Mouse (Mus musculus): ENCODE results near the gene Grid1.
A peak's percentile ranks its signal among the peaks of the same experiment; 100 is the strongest.

Gene Grid1

DNA sequence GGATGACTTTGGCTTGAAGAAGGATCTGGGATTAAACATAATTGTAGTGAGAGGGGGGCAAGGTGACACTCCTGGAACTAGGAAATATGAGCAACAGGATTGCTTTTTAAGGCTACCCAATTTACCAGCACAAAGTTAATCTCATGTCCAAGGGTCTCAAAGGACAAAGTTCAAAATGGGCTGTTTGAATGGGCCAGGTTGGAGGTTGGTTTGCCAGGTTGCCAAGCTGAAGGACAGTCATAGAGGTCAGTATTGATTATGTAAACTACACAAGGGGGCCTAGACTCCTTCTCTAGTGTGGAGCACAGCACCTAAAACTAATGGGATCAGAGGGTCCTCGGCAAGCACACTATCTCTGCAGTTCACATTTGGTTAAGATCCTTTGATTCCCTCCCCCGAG, 300.2 kb downstream of the Grid1 start:
- DNase-seq = no peak

- DNase-seq = no peak
These were observed 301.0 kb downstream of the Grid1 start for GRCm38 (mm10) chr14:35120905-35121304.

GRCm38 (mm10) chr14:35122111-35122510, 302.2 kb downstream of the Grid1 start:
- no peak for DNase-seq

GRCm38 (mm10) chr14:35123260-35123875, 303.5 kb downstream of the Grid1 start:
- no peak for DNase-seq

DNA sequence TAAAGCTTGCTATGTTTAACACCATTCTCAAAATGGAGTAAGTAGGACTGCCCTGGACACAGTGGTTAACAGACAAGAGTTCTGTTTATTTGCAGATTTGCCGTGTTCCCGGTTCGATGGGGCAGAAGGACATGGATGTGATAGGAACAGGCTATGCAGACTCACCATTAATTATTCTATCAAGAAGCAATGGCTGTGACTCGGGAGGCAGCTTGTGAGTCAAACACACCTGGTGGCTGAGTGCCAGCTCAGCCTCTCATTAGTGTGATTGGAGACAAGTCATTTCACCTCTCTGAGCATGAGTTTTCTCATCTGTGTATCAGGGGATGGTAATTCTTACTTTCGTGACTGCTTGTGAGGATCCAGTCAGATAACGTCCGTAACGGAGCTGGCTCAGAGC, 307.7 kb downstream of the Grid1 start:
- peak in 1 of 2 experiments; percentile 19 for DNase-seq

- DNase-seq = peak; percentile 62 to 64
These were observed 315.1 kb downstream of the Grid1 start for GRCm38 (mm10) chr14:35135056-35135455.

GRCm38 (mm10) chr14:35138069-35138468, 318.2 kb downstream of the Grid1 start:
- DNase-seq = peak; percentile 16 to 28

- DNase-seq = peak; percentile 73 to 83
These were observed 319.9 kb downstream of the Grid1 start for GRCm38 (mm10) chr14:35139824-35140223.

- peak; percentile 34 to 35 for DNase-seq
These were observed 332.5 kb downstream of the Grid1 start for GRCm38 (mm10) chr14:35152450-35152849.

GRCm38 (mm10) chr14:35153701-35154277, 333.9 kb downstream of the Grid1 start:
- no peak for DNase-seq

DNA sequence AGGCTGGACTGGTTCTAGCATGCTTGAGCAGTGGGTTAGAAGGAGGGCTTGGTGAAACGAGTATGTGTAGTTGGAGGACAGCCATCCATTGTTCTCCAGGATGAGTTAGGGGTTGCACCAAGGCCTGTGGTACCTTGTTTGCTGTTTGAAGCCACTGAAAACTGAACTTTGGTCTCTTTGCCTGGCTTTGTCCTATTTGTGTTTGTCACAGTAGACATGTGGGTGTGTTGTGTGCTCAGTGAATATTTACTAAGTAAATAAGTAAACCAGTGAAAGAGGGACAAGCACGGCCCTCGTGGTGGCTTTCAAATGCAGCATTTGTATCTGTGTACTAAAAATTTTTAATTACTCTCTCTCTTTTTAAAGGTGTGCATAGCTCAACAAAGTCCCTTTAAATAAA, 334.5 kb downstream of the Grid1 start:
- no peak for DNase-seq

DNA sequence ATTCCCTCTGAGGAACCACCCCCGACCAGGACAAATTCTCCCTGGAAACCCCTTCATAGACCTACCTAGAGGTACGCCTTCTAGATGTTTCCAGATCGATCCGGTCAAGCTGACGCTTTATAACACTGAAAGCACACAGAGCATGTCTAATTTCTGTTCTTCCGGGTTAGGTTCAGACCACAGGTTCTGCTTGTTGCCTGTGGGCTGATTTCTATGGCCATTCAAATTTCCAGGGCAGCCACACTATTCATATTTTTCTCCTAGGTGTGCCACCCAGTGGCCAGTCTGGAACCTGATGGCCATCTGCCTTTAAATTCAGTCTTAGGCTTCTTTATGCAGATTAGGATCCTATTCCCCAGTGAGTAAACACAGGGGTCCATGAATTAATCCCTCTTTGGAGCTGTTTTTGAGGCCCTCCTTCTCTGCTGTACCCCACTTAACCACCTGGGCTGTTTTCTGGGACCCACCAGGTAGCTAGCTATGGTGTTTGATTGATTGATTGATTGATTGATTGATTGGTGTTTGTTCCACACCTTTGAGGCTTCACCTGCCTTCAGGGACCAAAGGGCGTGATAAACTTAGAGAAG, 337.3 kb downstream of the Grid1 start:
- peak; percentile 74 to 75 for DNase-seq

- peak; percentile 42 to 51 for DNase-seq
These were observed 339.4 kb downstream of the Grid1 start for GRCm38 (mm10) chr14:35159296-35159695.

GRCm38 (mm10) chr14:35167451-35167850, 347.5 kb downstream of the Grid1 start:
- DNase-seq = peak; percentile 58 to 74

DNA sequence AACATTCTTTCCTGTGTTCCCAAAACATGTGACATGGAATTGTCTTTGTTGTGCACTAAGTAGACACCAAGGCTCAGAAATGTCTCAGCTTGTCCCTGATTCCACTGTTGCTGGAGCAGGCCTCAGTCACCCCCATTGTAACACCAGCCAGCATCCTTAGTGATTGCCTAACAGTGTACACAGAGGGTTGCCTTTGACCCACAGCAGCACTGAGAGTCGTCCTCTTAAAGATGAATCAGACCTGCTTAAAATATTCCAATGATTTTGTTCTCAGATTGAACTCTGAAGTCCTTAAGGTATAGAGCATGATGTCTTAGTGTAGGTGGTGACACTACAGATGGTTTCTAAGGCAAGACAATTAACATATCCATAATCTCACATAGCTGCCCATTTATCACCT, 354.0 kb downstream of the Grid1 start:
- no peak for DNase-seq

DNA sequence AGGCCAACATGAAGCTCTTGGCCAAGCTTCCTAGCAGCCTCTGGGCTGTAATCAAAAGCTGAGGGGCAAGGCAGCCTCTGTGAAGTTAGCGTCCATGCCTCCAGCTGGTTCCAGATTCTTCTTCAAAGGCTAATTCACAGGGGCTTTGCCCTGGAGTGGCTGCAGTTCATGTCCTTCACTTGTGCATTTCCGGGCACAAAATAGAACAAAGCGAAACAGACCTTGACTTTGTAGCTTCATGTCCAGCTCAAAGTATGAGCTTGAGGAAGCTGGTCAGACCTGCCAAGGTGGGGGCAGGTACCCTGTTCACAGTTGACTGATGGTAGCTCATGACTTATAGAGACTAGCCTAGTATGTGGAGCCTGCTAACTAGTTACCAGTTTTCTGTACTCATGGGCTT, 356.1 kb downstream of the Grid1 start:
- DNase-seq = no peak

DNA sequence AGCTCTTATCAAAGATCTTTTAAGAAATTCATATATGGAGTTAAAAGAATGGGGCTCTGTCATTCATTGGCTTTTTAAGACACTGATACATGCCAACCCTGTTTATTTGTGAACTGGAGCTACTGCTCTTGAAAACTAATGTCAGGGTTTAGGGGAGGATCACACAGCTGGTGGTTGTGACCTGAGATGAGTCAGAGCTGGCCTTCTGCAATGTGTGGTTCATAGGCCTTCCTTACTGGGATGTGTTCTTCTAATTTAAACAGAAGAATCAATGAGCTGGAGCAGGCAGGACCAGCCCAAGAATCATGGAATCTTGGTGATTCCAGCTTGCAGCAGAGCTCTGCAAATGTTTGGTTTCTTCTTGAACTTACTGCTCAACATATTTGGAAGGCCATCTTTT, 359.2 kb downstream of the Grid1 start:
- no peak for DNase-seq

GRCm38 (mm10) chr14:35185399-35185798, 365.5 kb downstream of the Grid1 start:
- DNase-seq = no peak

GRCm38 (mm10) chr14:35192256-35192655, 372.3 kb downstream of the Grid1 start:
- no peak for DNase-seq

DNA sequence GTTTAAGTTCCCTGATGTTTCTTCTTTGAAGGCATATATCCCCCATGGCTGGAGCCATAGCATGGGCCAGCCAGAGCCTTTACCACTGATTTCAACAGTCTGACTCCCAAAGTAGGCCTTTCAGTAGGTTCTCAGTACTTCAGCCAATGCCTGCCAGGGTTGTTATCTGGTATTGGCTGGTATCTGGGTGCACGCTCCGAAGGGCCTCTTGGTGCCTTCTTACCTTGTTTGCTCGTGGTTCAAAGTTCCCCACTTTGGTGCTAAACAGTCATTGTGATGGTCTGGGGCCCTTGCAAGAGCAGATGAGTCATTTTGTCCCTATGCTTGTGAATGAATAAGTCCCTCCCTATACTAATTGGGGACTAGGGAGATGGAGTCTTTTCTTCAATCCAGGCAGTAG, 377.5 kb downstream of the Grid1 start:
- DNase-seq = no peak

DNA sequence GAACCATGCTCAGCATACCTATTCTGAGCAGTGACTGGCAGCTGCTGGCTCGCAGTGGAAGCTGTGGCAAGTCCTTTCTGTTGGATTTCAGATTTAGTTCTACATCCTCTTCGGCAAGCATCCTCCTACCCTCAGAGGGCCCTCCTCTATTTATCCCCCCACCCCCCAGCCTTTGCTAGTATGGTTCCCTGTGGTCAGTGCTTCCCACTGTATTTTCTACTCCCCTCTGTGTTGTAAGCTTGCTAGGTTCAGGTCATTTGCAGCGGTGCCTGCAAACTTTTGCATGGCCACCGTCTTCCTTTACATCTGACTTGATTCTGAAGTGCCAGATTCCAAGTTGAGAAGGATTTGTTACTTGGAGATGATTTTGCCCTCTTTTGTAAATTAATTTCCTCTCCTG, 378.5 kb downstream of the Grid1 start:
- no peak for DNase-seq

DNA sequence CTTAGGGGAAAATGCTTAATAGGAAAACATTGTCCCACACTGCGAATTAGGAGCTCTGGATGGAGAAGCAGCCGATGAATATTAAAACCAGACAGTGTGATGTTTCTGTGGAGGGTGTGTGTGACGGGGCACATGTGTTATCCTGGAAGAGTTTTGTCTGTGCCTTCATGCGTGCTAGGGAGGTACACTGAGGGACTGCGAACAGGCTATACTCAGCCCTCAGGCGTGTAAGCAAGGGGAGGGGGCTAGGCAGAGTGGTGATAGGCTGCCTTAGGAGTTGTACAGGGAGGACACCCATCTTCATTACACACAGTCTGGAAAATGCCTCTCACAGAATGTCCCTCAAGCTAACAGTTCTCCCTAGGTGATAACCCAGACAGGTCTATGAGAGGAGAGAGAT, 379.0 kb downstream of the Grid1 start:
- DNase-seq = no peak

DNA sequence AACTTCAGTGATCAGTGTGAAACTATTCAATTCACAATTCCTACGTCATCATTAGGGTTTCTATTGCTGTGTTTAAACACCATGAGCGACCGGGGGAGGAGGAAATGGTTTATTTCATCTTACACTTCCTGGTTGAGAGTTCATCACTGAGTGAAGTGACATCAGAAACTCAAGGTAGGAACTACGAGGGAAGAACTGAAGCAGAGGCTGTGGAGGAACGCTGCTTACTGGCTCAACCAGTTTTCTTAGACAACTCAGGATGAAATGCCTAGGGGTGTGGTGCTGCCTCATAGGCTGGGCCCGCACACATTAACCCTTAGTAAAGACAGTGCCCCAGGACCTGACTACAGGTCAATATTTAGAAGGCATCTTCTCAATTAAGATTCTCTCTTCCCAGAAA, 389.5 kb downstream of the Grid1 start:
- no peak for DNase-seq

DNA sequence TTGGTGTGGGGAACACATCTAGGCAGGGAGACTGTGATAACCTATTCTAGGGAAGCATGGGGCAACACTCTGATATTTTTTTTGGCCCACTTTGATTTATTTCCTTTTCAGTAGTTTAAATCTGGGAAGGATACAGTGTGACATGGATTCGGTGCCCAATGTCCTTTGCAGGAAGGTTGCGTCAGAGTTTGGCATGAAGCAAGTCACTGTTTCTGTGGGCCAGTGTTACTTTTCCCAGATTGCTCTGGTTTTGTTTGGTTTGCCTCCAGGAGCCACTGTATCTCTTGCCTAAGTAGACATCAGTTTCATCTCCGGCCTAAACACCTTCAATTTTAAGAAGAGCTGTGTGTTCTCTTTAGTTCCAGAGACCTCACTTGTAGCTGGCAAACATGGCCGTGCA, 399.1 kb downstream of the Grid1 start:
- DNase-seq = no peak

DNA sequence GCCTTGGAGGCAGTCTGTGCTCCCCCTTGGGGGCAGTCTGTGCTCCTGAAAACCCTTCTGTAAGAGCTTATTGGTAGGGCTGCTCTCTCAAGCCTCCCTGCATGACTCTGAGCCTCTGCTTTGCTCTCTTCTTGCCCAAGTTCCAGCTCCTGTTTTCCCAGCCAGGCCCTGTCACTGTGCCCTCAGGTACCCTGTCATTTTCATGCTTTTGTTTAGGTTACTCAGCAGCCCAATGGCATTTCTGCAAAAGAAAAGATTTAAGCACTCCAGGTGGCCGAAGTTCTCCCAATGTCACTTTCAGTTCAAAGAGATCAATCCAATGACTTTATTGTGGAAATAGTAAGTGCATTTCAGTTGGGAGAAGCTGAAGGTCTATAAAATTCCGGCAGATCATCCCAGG, 402.3 kb downstream of the Grid1 start:
- no peak for DNase-seq

All from cerebellum, postnatal 10 days (tissue).